Mouse (Mus musculus): Measurements from ENCODE around the gene Numbl.
A peak's percentile ranks its signal among the peaks of the same experiment; 100 is the strongest.

DNA sequence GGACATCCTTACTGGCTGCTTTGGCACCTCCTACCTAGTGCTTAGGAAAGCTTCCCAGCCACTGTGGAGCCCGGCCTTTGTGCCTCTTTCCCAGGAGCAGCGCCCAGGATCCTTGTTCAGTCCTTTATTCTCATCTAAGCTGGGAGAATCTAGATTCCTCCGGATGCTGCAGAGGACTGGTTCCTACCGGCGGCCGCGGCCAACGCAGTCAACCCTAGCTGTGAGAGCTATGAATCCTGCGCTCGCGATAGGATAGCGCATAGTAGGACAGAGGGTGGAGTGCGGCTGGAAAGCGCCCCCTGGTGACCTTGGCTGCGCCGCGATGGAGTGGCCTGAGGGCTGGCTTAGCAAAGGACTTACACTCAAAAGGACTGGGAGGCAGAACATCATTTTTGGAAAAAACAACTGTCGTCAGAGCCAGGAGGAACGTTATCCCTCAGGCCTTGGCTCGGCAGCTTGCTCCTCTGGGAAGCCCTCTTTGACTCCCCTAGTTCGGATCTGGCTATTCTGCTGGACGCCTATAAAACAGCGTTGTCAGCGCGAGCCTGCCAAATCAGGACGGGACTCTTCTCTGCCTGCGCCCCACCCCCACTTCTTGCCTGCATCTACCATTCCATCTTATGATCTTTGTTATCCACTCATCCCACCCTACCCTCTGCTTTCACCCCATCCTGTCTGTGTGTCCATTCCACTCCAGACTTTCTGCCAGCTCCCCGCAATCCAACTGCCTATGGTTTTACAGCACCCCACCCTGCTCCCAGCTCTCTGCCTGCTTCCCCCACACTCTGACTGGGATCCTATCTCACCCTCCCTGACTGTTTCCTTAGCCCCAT, 26.8 kb downstream of the Numbl start:
- TF ChIP-seq ZNF384 (IDR thresholded peaks at IDR 0.05; ENCODE audit: low read depth, low read length): no peak
- TF ChIP-seq MAFK (IDR thresholded peaks at IDR 0.05; ENCODE audit: insufficient read depth, low read depth, low read length): 0 out of 2 replicates have a peak, but pooled peaks have one; percentile 45
